Mouse (Mus musculus) lung, adult 2 months (tissue): ENCODE measurements at regions not wholly inside any gene's neighbourhood (a gene's known extent, or its start where the extent isn't known, plus 50 kb on each side); places are given as distances from the start of the nearest gene placed in this dataset.

Experiments used
- CTCF ChIP-seq: fragments of 200-500 bp; IDR thresholded peaks from 2 replicates; pipeline ENCODE4 v1.5.1; 2011; ENCODE audit warnings: mild to moderate bottlenecking, low read length, control low read depth; ENCODE audit not compliant: insufficient read depth
- POLR2A ChIP-seq: fragments of 200-500 bp; IDR thresholded peaks from 2 replicates; pipeline ENCODE4 v1.6.1; 2011; ENCODE audit warnings: low read depth, mild to moderate bottlenecking, control low read depth, low read length, borderline replicate concordance; ENCODE audit errors: extremely low read depth

DNA sequence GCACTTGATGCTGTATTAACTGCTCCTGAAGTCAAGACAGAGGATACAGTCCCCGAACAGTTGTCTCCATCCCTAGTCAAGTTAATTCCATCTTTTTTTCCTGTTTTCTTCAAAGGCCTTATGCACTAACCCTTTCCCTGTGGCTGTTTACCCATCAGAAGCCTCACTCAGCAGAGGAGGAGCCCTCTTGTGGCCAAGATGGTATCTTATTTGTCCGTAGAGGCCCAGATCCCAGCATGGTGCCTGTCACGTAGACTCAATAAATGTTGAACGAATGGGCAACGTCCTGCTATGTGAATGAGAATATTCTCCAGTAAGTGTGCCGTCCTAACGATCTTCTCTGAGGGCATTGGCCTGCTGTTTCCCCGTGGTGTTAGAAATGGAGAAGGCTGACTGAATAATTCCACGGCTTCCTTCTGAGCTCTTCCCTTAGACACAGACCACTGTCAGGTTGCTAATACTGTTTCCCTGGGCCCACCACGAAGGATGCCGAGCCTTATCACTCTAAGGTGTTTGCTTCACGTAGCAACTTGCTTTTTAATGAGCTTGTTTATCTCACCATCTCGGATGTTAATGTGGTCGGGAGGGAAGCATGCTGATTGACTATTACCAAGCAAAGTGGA is 113.1 kb upstream of the Fmo9 start:
- TF ChIP-seq CTCF (no peak), POLR2A (no peak)
